Mouse (Mus musculus) liver, embryonic 15.5 days (tissue): Measurements from ENCODE around the gene Sgta. TPM values are rescaled to one million over a fixed set of nuclear protein-coding genes. Genes with fewer than 3 reads are reported as not detected.

Experiments
- ATAC-seq: fragments of 200-750 bp; cut with Nextera tagmentation; 2 replicates; pipeline ENCODE4 v1.8.0; 2017; ENCODE audit warnings: moderate number of reproducible peaks, mild to moderate bottlenecking, moderate library complexity; ENCODE audit not compliant: insufficient read depth
- H3K27ac ChIP-seq: fragments of 300-500 bp; sonication (generic); replicated peaks from 2 replicates; pipeline ENCODE4 v1.5.1; 2015; ENCODE audit warnings: mild to moderate bottlenecking, inconsistent platforms
- H3K27me3 ChIP-seq: fragments of 300-500 bp; sonication (generic); 2 replicates; pipeline ENCODE4 v1.6.1; 2015; ENCODE audit warnings: mild to moderate bottlenecking, inconsistent platforms
- H3K36me3 ChIP-seq: fragments of 300-500 bp; sonication (generic); replicated peaks from 2 replicates; pipeline ENCODE4 v1.6.1; 2015; ENCODE audit warnings: moderate library complexity, mild to moderate bottlenecking, inconsistent platforms
- H3K4me1 ChIP-seq: fragments of 300-500 bp; sonication (generic); replicated peaks from 2 replicates; pipeline ENCODE4 v1.6.1; 2015; ENCODE audit warnings: inconsistent platforms
- H3K4me2 ChIP-seq: fragments of 300-500 bp; sonication (generic); 2 replicates; pipeline ENCODE4 v1.6.1; 2015; ENCODE audit warnings: moderate library complexity, mild to moderate bottlenecking, inconsistent platforms
- H3K4me3 ChIP-seq: fragments of 300-500 bp; sonication (generic); replicated peaks from 2 replicates; pipeline ENCODE4 v1.5.1; 2015; ENCODE audit warnings: mild to moderate bottlenecking, inconsistent platforms
- H3K9ac ChIP-seq: fragments of 300-500 bp; sonication (generic); 2 replicates; pipeline ENCODE4 v1.6.1; 2015; ENCODE audit warnings: moderate library complexity, mild to moderate bottlenecking, inconsistent platforms
- H3K9me3 ChIP-seq: fragments of 300-500 bp; sonication (generic); replicated peaks from 2 replicates; pipeline ENCODE4 v1.6.1; 2016; ENCODE audit warnings: inconsistent platforms
- WGBS: fragments of 180-500 bp; shearing (Covaris S2); methylation state at CpG from one replicate; pipeline ENCODE4 v1.1.7; 2015; ENCODE audit warnings: mixed read lengths; ENCODE audit not compliant: insufficient replicate concordance; 5-methylcytosine and 5-hydroxymethylcytosine counted together
- polyA plus RNA-seq: library from polyadenylated mRNA; unstranded; fragments of >200 nt; fragmentation: Nextera tagmentation; extraction: Ambion mirVana; gene quantifications from 2 replicates; pipeline ENCODE4 v1.2.1, GENCODE M21; 2015

Sgta gene
- polyA plus RNA-seq, 1 experiment from 2014 or later: 57.0 TPM

- Histone ChIP-seq H3K9me3 (no peaks in the 10 kb centered on the region), H3K4me3 (no peak overlapping the region), H3K27me3 (peaks cover 30% of the 10 kb centered on the region), H3K4me1 (peaks cover 5% of the 10 kb centered on the region), H3K36me3 (peaks cover 9% of the 10 kb centered on the region; the same call in 1 of the 2 replicates), H3K27ac (no peak overlapping the region), H3K9ac (no peak overlapping the region), H3K4me2 (no peak overlapping the region)
- ATAC-seq: no peak
- 65% methylated on average over 10 of the region's 10 CpGs for WGBS
These were observed 30.9 kb downstream of the Sgta start for GRCm38 (mm10) chr10:81029031-81029430.

- peaks cover 37% of the 10 kb centered on the region for H3K27me3 ChIP-seq
- peaks cover 9% of the 10 kb centered on the region; the same call in 1 of the 2 replicates for H3K36me3 ChIP-seq
- no peak overlapping the region for H3K4me3 ChIP-seq
- H3K4me2 ChIP-seq: no peak overlapping the region
- no peak overlapping the region for H3K27ac ChIP-seq
- H3K4me1 ChIP-seq: peaks cover 5% of the 10 kb centered on the region
- no peak overlapping the region for H3K9ac ChIP-seq
- no peak for ATAC-seq
- H3K9me3 ChIP-seq: no peaks in the 10 kb centered on the region
These were observed 31.8 kb downstream of the Sgta start for GRCm38 (mm10) chr10:81028219-81028618.

- 0 out of 2 replicates have a peak overlapping the region, but pooled peaks have one; percentile 6 for H3K9ac ChIP-seq
- H3K4me3 ChIP-seq: no peak overlapping the region
- no peak overlapping the region for H3K27ac ChIP-seq
- H3K4me2 ChIP-seq: no peak overlapping the region
- 34% methylated on average over 4 of the region's 4 CpGs for WGBS
- no peaks in the 10 kb centered on the region for H3K9me3 ChIP-seq
- ATAC-seq: no peak
- peaks cover 9% of the 10 kb centered on the region; the same call in 1 of the 2 replicates for H3K36me3 ChIP-seq
- peaks cover 46% of the 10 kb centered on the region for H3K27me3 ChIP-seq
- peaks cover 5% of the 10 kb centered on the region for H3K4me1 ChIP-seq
These were observed 32.6 kb downstream of the Sgta start for GRCm38 (mm10) chr10:81027331-81027730.

- Histone ChIP-seq H3K36me3 (peaks cover 9% of the 10 kb centered on the region; the same call in 1 of the 2 replicates), H3K4me2 (no peak overlapping the region), H3K27me3 (peaks cover 50% of the 10 kb centered on the region), H3K9ac (0 out of 2 replicates have a peak overlapping the region, but pooled peaks have one; percentile 6), H3K4me1 (peaks cover 5% of the 10 kb centered on the region), H3K27ac (no peak overlapping the region), H3K4me3 (no peak overlapping the region), H3K9me3 (no peaks in the 10 kb centered on the region)
- WGBS: 79% methylated on average over 5 of the region's 5 CpGs
- no peak for ATAC-seq
These were observed 33.1 kb downstream of the Sgta start for GRCm38 (mm10) chr10:81026857-81027256.

GRCm38 (mm10) chr10:81025639-81026275 is 34.2 kb downstream of the Sgta start, which contains the start of gene Diras1:
Gene Diras1 (minus strand): TSS chr10:81025662.
- peak within 1 kb of the TSS; percentile 42 for H3K4me2 ChIP-seq
- peaks cover 61% of the 10 kb centered on the region for H3K27me3 ChIP-seq
- no peak for ATAC-seq
- no peaks in the 10 kb centered on the region for H3K9me3 ChIP-seq
- H3K9ac ChIP-seq: no peak within 1 kb of the TSS
- H3K36me3 ChIP-seq: 0 out of 2 replicates have a peak, but pooled peaks cover under 1% of the 10 kb centered on the region
- no peak within 1 kb of the TSS for H3K27ac ChIP-seq
- H3K4me1 ChIP-seq: peaks cover 5% of the 10 kb centered on the region
- 44% methylated on average over 12 of the region's 12 CpGs for WGBS
- H3K4me3 ChIP-seq: peak within 1 kb of the TSS; percentile 10; the same call in 1 of the 2 replicates

- H3K27ac ChIP-seq: no peak overlapping the region
- H3K4me1 ChIP-seq: peaks cover 5% of the 10 kb centered on the region
- 2% methylated on average over 43 of the region's 43 CpGs for WGBS
- H3K4me3 ChIP-seq: peak overlapping the region; percentile 10; the same call in 1 of the 2 replicates
- H3K4me2 ChIP-seq: peak overlapping the region; percentile 42
- peaks cover 67% of the 10 kb centered on the region for H3K27me3 ChIP-seq
- no peak for ATAC-seq
- H3K9me3 ChIP-seq: no peaks in the 10 kb centered on the region
- H3K36me3 ChIP-seq: no peaks in the 10 kb centered on the region
- no peak overlapping the region for H3K9ac ChIP-seq
These were observed 34.8 kb downstream of the Sgta start for GRCm38 (mm10) chr10:81025047-81025621.

GRCm38 (mm10) chr10:81024346-81024937 is 35.5 kb downstream of the Sgta start:
- Histone ChIP-seq H3K36me3 (no peaks in the 10 kb centered on the region), H3K9ac (no peak overlapping the region), H3K27me3 (peaks cover 67% of the 10 kb centered on the region), H3K4me1 (peaks cover 5% of the 10 kb centered on the region), H3K9me3 (no peaks in the 10 kb centered on the region), H3K4me3 (no peak overlapping the region), H3K27ac (no peak overlapping the region), H3K4me2 (no peak overlapping the region)
- 47% methylated on average over 5 of the region's 5 CpGs for WGBS
- ATAC-seq: no peak

- Histone ChIP-seq H3K9me3 (no peaks in the 10 kb centered on the region), H3K9ac (no peak overlapping the region), H3K4me3 (no peak overlapping the region), H3K4me1 (peaks cover 5% of the 10 kb centered on the region), H3K27ac (no peak overlapping the region), H3K27me3 (peaks cover 67% of the 10 kb centered on the region), H3K4me2 (no peak overlapping the region), H3K36me3 (no peaks in the 10 kb centered on the region)
- 49% methylated on average over 8 of the region's 8 CpGs for WGBS
- ATAC-seq: no peak
These were observed 37.2 kb downstream of the Sgta start for GRCm38 (mm10) chr10:81022744-81023143.

GRCm38 (mm10) chr10:81021547-81022110 is 38.4 kb downstream of the Sgta start:
- Histone ChIP-seq H3K4me2 (no peak overlapping the region), H3K36me3 (no peaks in the 10 kb centered on the region), H3K4me3 (no peak overlapping the region), H3K27me3 (peaks cover 61% of the 10 kb centered on the region), H3K9ac (no peak overlapping the region), H3K9me3 (no peaks in the 10 kb centered on the region), H3K4me1 (peaks cover 5% of the 10 kb centered on the region), H3K27ac (no peak overlapping the region)
- no peak for ATAC-seq
- WGBS: 10% methylated on average over 26 of the region's 26 CpGs

- Histone ChIP-seq H3K36me3 (no peaks in the 10 kb centered on the region), H3K27ac (no peak overlapping the region), H3K27me3 (peaks cover 49% of the 10 kb centered on the region), H3K9me3 (no peaks in the 10 kb centered on the region), H3K4me2 (no peak overlapping the region), H3K4me1 (peaks cover 11% of the 10 kb centered on the region), H3K9ac (no peak overlapping the region), H3K4me3 (no peak overlapping the region)
- no peak for ATAC-seq
- WGBS: 35% methylated on average over 2 of the region's 2 CpGs
These were observed 39.8 kb downstream of the Sgta start for GRCm38 (mm10) chr10:81020207-81020606.

- 46% methylated on average over 6 of the region's 6 CpGs for WGBS
- ATAC-seq: no peak
- no peaks in the 10 kb centered on the region for H3K9me3 ChIP-seq
- no peaks in the 10 kb centered on the region for H3K36me3 ChIP-seq
- no peak overlapping the region for H3K4me3 ChIP-seq
- H3K4me1 ChIP-seq: peaks cover 14% of the 10 kb centered on the region
- H3K27ac ChIP-seq: no peak overlapping the region
- H3K27me3 ChIP-seq: peaks cover 44% of the 10 kb centered on the region
- H3K4me2 ChIP-seq: no peak overlapping the region
- H3K9ac ChIP-seq: no peak overlapping the region
These were observed 40.3 kb downstream of the Sgta start for GRCm38 (mm10) chr10:81019687-81020086.
